In the genomic region with DNA sequence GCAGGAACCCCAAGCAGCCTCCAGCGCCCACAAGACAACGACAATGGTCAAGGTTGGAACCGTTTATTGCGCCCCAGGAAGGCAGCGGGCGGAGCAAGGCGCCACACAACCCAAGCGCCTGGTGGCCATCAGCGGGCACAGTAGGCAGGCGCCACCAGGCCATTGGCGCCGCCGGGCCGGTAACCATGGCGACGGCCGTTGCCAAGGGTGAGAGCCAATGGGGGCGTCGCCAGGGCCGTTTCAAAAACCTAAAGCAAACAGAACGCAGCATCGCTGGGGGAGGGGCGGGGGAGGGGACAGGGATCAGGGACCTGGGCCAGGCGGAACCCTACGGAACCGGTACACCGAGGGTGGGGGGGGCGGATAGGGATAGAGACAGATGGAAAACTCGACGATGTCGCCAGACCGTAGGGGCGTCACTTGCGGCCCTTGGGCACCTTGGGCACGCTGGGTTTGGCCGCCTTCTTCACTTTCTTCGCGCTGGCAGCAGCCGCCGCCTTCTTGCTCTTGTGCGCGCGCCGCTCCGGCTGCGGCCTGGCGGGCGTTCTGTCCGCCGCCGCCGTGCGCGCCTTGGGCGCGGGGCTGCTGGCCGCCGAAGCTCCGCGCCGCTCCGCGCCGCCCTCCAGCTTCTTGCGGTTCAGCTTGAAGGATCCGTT, we compare ENCODE assay signal across 7 mouse cellular contexts. TPM values are rescaled to one million over a fixed set of nuclear protein-coding genes. Genes with fewer than 3 reads are reported as not detected.
DNase-seq lines count a peak whose midpoint lies in the region; ATAC-seq and TF ChIP-seq lines count a peak whose summit lies in the region.

No protein-coding gene starts in this region.

- no peaks in the 10 kb centered on the region for H3K36me3 ChIP-seq in intestine, embryonic 15.5 days
- peaks cover 18% of the 10 kb centered on the region for H3K36me3 ChIP-seq in limb, embryonic 14.5 days (ENCODE audit: control insufficient read depth, insufficient read depth, low read length)
- H3K36me3 ChIP-seq in midbrain, embryonic 15.5 days (replicated peaks), result peaks cover 16% of the 10 kb centered on the region; the same call in 1 of the 2 replicates
- no peaks in the 10 kb centered on the region for H3K36me3 ChIP-seq in stomach, embryonic 15.5 days

- peak overlapping the region; percentile 56 for H3K4me3 ChIP-seq in cerebellum, adult 2 months (replicated peaks; ENCODE audit: insufficient read depth, low read depth, low read length)
- peak overlapping the region; percentile 83 for H3K4me3 ChIP-seq in intestine, embryonic 15.5 days (replicated peaks)
- H3K4me3 ChIP-seq in limb, embryonic 14.5 days (replicated peaks; ENCODE audit: low read length), result peak overlapping the region; percentile 92
- H3K4me3 ChIP-seq in midbrain, embryonic 15.5 days, result peak overlapping the region; percentile 99
- H3K4me3 ChIP-seq in stomach, embryonic 15.5 days (replicated peaks), result peak overlapping the region; percentile 83

- peak overlapping the region; percentile 18 for H3K27ac ChIP-seq in cerebellum, adult 2 months (ENCODE audit: insufficient read depth, low read length)
- peak overlapping the region; percentile 83 for H3K27ac ChIP-seq in intestine, embryonic 15.5 days
- H3K27ac ChIP-seq in limb, embryonic 14.5 days (replicated peaks; ENCODE audit: low read depth, low read length), result peak overlapping the region; percentile 91
- H3K27ac ChIP-seq in midbrain, embryonic 15.5 days, result peak overlapping the region; percentile 95
- peak overlapping the region; percentile 77 for H3K27ac ChIP-seq in stomach, embryonic 15.5 days

- under 1% methylated on average over 66 of the region's 66 CpGs for WGBS in cerebellum, adult 2 months
- whole genome bisulfite sequencing in intestine, embryonic 15.5 days, result under 1% methylated on average over 62 of the region's 66 CpGs
- 4% methylated on average over 55 of the region's 66 CpGs for WGBS in limb, embryonic 14.5 days
- under 1% methylated on average over 63 of the region's 66 CpGs for WGBS in midbrain, embryonic 15.5 days
- WGBS in stomach, embryonic 15.5 days, result under 1% methylated on average over 66 of the region's 66 CpGs

- TF ChIP-seq CTCF in cerebellum, adult 2 months (IDR thresholded peaks at IDR 0.05; ENCODE audit: borderline replicate concordance, insufficient read depth, low read depth, low read length), result peak; percentile 20; the same call in 1 of the 2 replicates

- no peaks in the 10 kb centered on the region for H3K27me3 ChIP-seq in cerebellum, adult 2 months (ENCODE audit: control insufficient read depth, insufficient read depth, low read length)
- no peaks in the 10 kb centered on the region for H3K27me3 ChIP-seq in intestine, embryonic 15.5 days (replicated peaks)
- H3K27me3 ChIP-seq in limb, embryonic 14.5 days (ENCODE audit: control insufficient read depth, insufficient read depth, low read length), result no peaks in the 10 kb centered on the region
- H3K27me3 ChIP-seq in midbrain, embryonic 15.5 days (replicated peaks), result no peaks in the 10 kb centered on the region
- no peaks in the 10 kb centered on the region for H3K27me3 ChIP-seq in stomach, embryonic 15.5 days (replicated peaks)

- H3K4me2 ChIP-seq in intestine, embryonic 15.5 days (replicated peaks), result peak overlapping the region; percentile 77
- H3K4me2 ChIP-seq in limb, embryonic 14.5 days (replicated peaks; ENCODE audit: low read depth, low read length, severe bottlenecking), result peak overlapping the region; percentile 72
- peak overlapping the region; percentile 86 for H3K4me2 ChIP-seq in midbrain, embryonic 15.5 days
- H3K4me2 ChIP-seq in stomach, embryonic 15.5 days, result peak overlapping the region; percentile 85

- H3K9ac ChIP-seq in intestine, embryonic 15.5 days, result peak overlapping the region; percentile 84
- H3K9ac ChIP-seq in limb, embryonic 14.5 days (ENCODE audit: low read depth, low read length, severe bottlenecking), result peak overlapping the region; percentile 91
- H3K9ac ChIP-seq in midbrain, embryonic 15.5 days, result peak overlapping the region; percentile 92
- H3K9ac ChIP-seq in stomach, embryonic 15.5 days, result peak overlapping the region; percentile 73

- peaks cover 8% of the 10 kb centered on the region; the same call in 1 of the 2 replicates for H3K4me1 ChIP-seq in cerebellum, adult 2 months (ENCODE audit: control insufficient read depth, insufficient read depth, low read length)
- peaks cover 11% of the 10 kb centered on the region for H3K4me1 ChIP-seq in intestine, embryonic 15.5 days (replicated peaks)
- peaks cover 14% of the 10 kb centered on the region for H3K4me1 ChIP-seq in limb, embryonic 14.5 days (ENCODE audit: control insufficient read depth, insufficient read depth, low read length)
- H3K4me1 ChIP-seq in midbrain, embryonic 15.5 days, result peaks cover 20% of the 10 kb centered on the region
- peaks cover 15% of the 10 kb centered on the region for H3K4me1 ChIP-seq in stomach, embryonic 15.5 days

- TF ChIP-seq POLR2A in cerebellum, adult 2 months (IDR thresholded peaks at IDR 0.05; ENCODE audit: borderline replicate concordance, insufficient read depth, low read length), result no peak
- 0 out of 2 replicates have a peak, but pooled peaks have one; percentile 24 for TF ChIP-seq POLR2A in limb, embryonic 14.5 days (IDR thresholded peaks at IDR 0.05; ENCODE audit: borderline replicate concordance, extremely low read depth, insufficient read depth, insufficient read length)

- peak; percentile 76 for ATAC-seq in frontal cortex, adult (ENCODE audit: low TSS enrichment)
- ATAC-seq in intestine, embryonic 15.5 days, result peak; percentile 73
- ATAC-seq in limb, embryonic 14.5 days (ENCODE audit: low FRiP score, low read depth), result peak; percentile 76
- ATAC-seq in midbrain, embryonic 15.5 days (replicated peaks), result peak; percentile 91
- peak; percentile 59; the same call in 1 of the 2 replicates for ATAC-seq in stomach, embryonic 15.5 days (ENCODE audit: insufficient read depth, low FRiP score, low read depth)

- no peaks in the 10 kb centered on the region for H3K9me3 ChIP-seq in intestine, embryonic 15.5 days
- H3K9me3 ChIP-seq in limb, embryonic 14.5 days (ENCODE audit: control insufficient read depth, low read length), result no peaks in the 10 kb centered on the region
- H3K9me3 ChIP-seq in midbrain, embryonic 15.5 days, result no peaks in the 10 kb centered on the region
- H3K9me3 ChIP-seq in stomach, embryonic 15.5 days, result no peaks in the 10 kb centered on the region

- peak; percentile 57 to 69 for DNase-seq in adrenal gland, adult 18-20 months (ENCODE audit: low spot score in 2 of 2)
- DNase-seq in cerebellum, adult 2 months, result peak; percentile 80 to 85
- peak; percentile 79 for DNase-seq in limb, embryonic 14.5 days (ENCODE audit: low spot score)

RNA-seq across cellular contexts. Expression of a gene that starts 0.9 kb away (rescaled TPM):
- 1 to 10 TPM; 5.9 to 9.1 TPM for total RNA-seq in adrenal gland, adult 18-20 months (2021)
- polyA plus RNA-seq in cerebellum, adult 2 months (2012; rRNA removed), result 37.1 and 38.2 TPM in 2 replicates
- polyA plus RNA-seq in intestine, embryonic 15.5 days (2015; fragmentation: Nextera tagmentation; extraction: Ambion mirVana), result 23.4 and 29.6 TPM in 2 replicates
- polyA plus RNA-seq in limb, embryonic 14.5 days (2012; rRNA removed), result 118 and 159 TPM in 2 replicates
- polyA plus RNA-seq in limb, embryonic 14.5 days (2014; fragmentation: Nextera tagmentation; extraction: Ambion mirVana), result 61.9 and 80.5 TPM in 2 replicates
- polyA plus RNA-seq in midbrain, embryonic 15.5 days (2015; fragmentation: Nextera tagmentation; extraction: Ambion mirVana), result 38.7 and 43.4 TPM in 2 replicates
- polyA plus RNA-seq in stomach, embryonic 15.5 days (2015; fragmentation: Nextera tagmentation; extraction: Ambion mirVana), result 37.2 and 39.2 TPM in 2 replicates

Comparison
In these comparisons a context has a peak if more than half of its experiments do, and no peak if none do; other contexts are left out.
1. Peak in every context shown above with its lines: DNase-seq, ATAC-seq, H3K4me3 ChIP-seq and H3K27ac ChIP-seq.
2. H3K27ac ChIP-seq: peak in every context shown above with its lines; median percentile 95 in midbrain, embryonic 15.5 days; 91 in limb, embryonic 14.5 days; 83 in intestine, embryonic 15.5 days; 77 in stomach, embryonic 15.5 days; 18 in cerebellum, adult 2 months.